9 mouse cellular contexts compared by ENCODE assay signal in genomic region chr2:167222152-167222551, GRCm38 (mm10). TPM values are rescaled to one million over a fixed set of nuclear protein-coding genes. Genes with fewer than 3 reads are reported as not detected.
DNase-seq lines count a peak whose midpoint lies in the region; ATAC-seq and TF ChIP-seq lines count a peak whose summit lies in the region.
"Had no signal": no experiment of that assay in that cellular context is flagged by ENCODE, and none has a peak within 500 bp of the region (broad histone marks: within the 10 kb centered on the region; RNA-seq: fewer than 3 reads in every experiment).

No protein-coding gene starts in this region.

- no peak overlapping the region for H3K4me2 ChIP-seq in kidney, postnatal 0 days (ENCODE audit: low read length)
- H3K4me2 ChIP-seq in liver, embryonic 14.5 days (ENCODE audit: low read depth), result no peak overlapping the region
- H3K4me2 ChIP-seq: stomach, embryonic 15.5 days had no signal

- H3K27me3 ChIP-seq in kidney, postnatal 0 days (ENCODE audit: insufficient read depth, low read length), result no peaks in the 10 kb centered on the region
- no peaks in the 10 kb centered on the region for H3K27me3 ChIP-seq in liver, embryonic 14.5 days (ENCODE audit: control insufficient read depth, insufficient read depth, low read length)
- H3K27me3 ChIP-seq: stomach, embryonic 15.5 days had no signal

- H3K4me3 ChIP-seq in kidney, postnatal 0 days (replicated peaks; ENCODE audit: low read depth, low read length), result no peak overlapping the region
- H3K4me3 ChIP-seq in liver, embryonic 14.5 days (ENCODE audit: insufficient read depth in 1 of 2, low read depth in 2 of 2, low read length in 2 of 2), result no peak overlapping the region
- H3K4me3 ChIP-seq: stomach, embryonic 15.5 days had no signal

- TF ChIP-seq CTCF in kidney, postnatal 0 days (IDR thresholded peaks at IDR 0.05; ENCODE audit: low read depth), result peak; percentile 91
- TF ChIP-seq CTCF in liver, embryonic 14.5 days (IDR thresholded peaks at IDR 0.05; ENCODE audit: low read depth), result peak; percentile 76

- no peaks in the 10 kb centered on the region for H3K36me3 ChIP-seq in kidney, postnatal 0 days (ENCODE audit: insufficient read depth, low read length)
- no peaks in the 10 kb centered on the region for H3K36me3 ChIP-seq in liver, embryonic 14.5 days (replicated peaks; ENCODE audit: control insufficient read depth, insufficient read depth, low read depth)
- H3K36me3 ChIP-seq: stomach, embryonic 15.5 days had no signal

- H3K27ac ChIP-seq in kidney, postnatal 0 days, result no peak overlapping the region
- H3K27ac ChIP-seq in liver, embryonic 14.5 days, result no peak overlapping the region
- H3K27ac ChIP-seq: stomach, embryonic 15.5 days had no signal

- no peaks in the 10 kb centered on the region for H3K9me3 ChIP-seq in kidney, postnatal 0 days (replicated peaks; ENCODE audit: low read length)
- H3K9me3 ChIP-seq in liver, embryonic 14.5 days (ENCODE audit: control insufficient read depth, low read length), result no peaks in the 10 kb centered on the region
- H3K9me3 ChIP-seq: stomach, embryonic 15.5 days had no signal

- TF ChIP-seq EP300 in liver, embryonic 14.5 days (IDR thresholded peaks at IDR 0.05; ENCODE audit: low read depth), result no peak

- H3K9ac ChIP-seq in kidney, postnatal 0 days (ENCODE audit: low read depth, low read length), result no peak overlapping the region
- H3K9ac ChIP-seq in liver, embryonic 14.5 days (replicated peaks), result no peak overlapping the region
- H3K9ac ChIP-seq: stomach, embryonic 15.5 days had no signal

- 23% methylated on average over 7 of the region's 7 CpGs for WGBS in kidney, postnatal 0 days
- WGBS in liver, embryonic 14.5 days (ENCODE audit: insufficient replicate concordance), result 23% methylated on average over 7 of the region's 7 CpGs

- H3K4me1 ChIP-seq in kidney, postnatal 0 days (replicated peaks; ENCODE audit: insufficient read depth, low read length), result no peaks in the 10 kb centered on the region
- H3K4me1 ChIP-seq in liver, embryonic 14.5 days (replicated peaks; ENCODE audit: control insufficient read depth in 2 of 2, insufficient read depth in 2 of 2, low read length in 1 of 2), result no peaks in the 10 kb centered on the region
- H3K4me1 ChIP-seq: stomach, embryonic 15.5 days had no signal

- peak; percentile 78 for DNase-seq in 416B (ENCODE audit: low read depth)
- peak; percentile 17 for DNase-seq in T-cell, adult 2 months (ENCODE audit: low spot score)
- peak; percentile 87 to 88 for DNase-seq in cerebellum, postnatal 14 days
- DNase-seq in gastrocnemius, adult 18-20 months (ENCODE audit: low spot score), result peak; percentile 73
- DNase-seq in kidney, postnatal 0 days (ENCODE audit: low spot score), result peak; percentile 90
- DNase-seq in liver, embryonic 14.5 days (ENCODE audit: low read depth in 3 of 3, low spot score in 3 of 3), result peak; percentile 16 to 30 (median 17)
- peak; percentile 89 for DNase-seq in retina, embryonic 14.5 days (ENCODE audit: low spot score)
- peak; percentile 65 for DNase-seq in thymus, postnatal 14 days

- ATAC-seq in kidney, postnatal 0 days (replicated peaks; ENCODE audit: low FRiP score, low read depth), result no peak
- no peak for ATAC-seq in liver, embryonic 14.5 days (ENCODE audit: insufficient read depth)

RNA-seq across cellular contexts. Expression of gene Ptgis, which starts 18.3 kb away (rescaled TPM):
- total RNA-seq in gastrocnemius, adult 18-20 months (2021), result 1 to 10 TPM; 1.3 to 1.8 TPM
- 17.7 and 18.7 TPM in 2 replicates for polyA plus RNA-seq in kidney, postnatal 0 days (2015; fragmentation: Nextera tagmentation; extraction: Ambion mirVana)
- polyA plus RNA-seq in liver, embryonic 14.5 days (2012; rRNA removed), result 0.36 and 0.39 TPM in 2 replicates
- polyA plus RNA-seq in liver, embryonic 14.5 days (2014; fragmentation: Nextera tagmentation; extraction: Ambion mirVana), result 0.33 and 0.46 TPM in 2 replicates

RNA-seq across cellular contexts. Expression of gene Kcnb1, which starts 32.2 kb away (rescaled TPM):
- 10 to 100 TPM; 22.2 to 25.8 TPM for total RNA-seq in gastrocnemius, adult 18-20 months (2021)
- 1.3 and 1.4 TPM in 2 replicates for polyA plus RNA-seq in kidney, postnatal 0 days (2015; fragmentation: Nextera tagmentation; extraction: Ambion mirVana)
- 0.12 and 0.15 TPM in 2 replicates for polyA plus RNA-seq in liver, embryonic 14.5 days (2012; rRNA removed)
- 0.03 and 0.08 TPM in 2 replicates for polyA plus RNA-seq in liver, embryonic 14.5 days (2014; fragmentation: Nextera tagmentation; extraction: Ambion mirVana)

Comparison
In these comparisons a context has a peak if more than half of its experiments do, and no peak if none do; other contexts are left out.
1. DNase-seq: peak in every context shown above with its lines; median percentile 90 in kidney, postnatal 0 days; 89 in retina, embryonic 14.5 days; 88 in cerebellum, postnatal 14 days; 78 in 416B; 73 in gastrocnemius, adult 18-20 months; 65 in thymus, postnatal 14 days; 17 in T-cell, adult 2 months; 17 in liver, embryonic 14.5 days.
2. RNA of gene Ptgis, which starts 18.3 kb away (polyA plus RNA-seq): 17.7 to 18.7 TPM in kidney, postnatal 0 days; 0.33 to 0.46 TPM in liver, embryonic 14.5 days; every median in the first group is over 10 times any median in the second.